Mouse (Mus musculus) megakaryocyte, embryonic 14.5 days (primary cell): ENCODE measurements around the gene Plekhg2.

Source experiments
- FLI1 ChIP-seq: IDR thresholded peaks from 2 replicates; pipeline ENCODE4 v1.6.1; 2012; ENCODE audit warnings: low read length, inconsistent platforms, mixed read lengths
- GATA1 ChIP-seq: IDR thresholded peaks from 3 replicates; pipeline ENCODE4 v1.6.1; 2012; ENCODE audit warnings: mixed read lengths, low read length, inconsistent platforms, borderline replicate concordance

DNA sequence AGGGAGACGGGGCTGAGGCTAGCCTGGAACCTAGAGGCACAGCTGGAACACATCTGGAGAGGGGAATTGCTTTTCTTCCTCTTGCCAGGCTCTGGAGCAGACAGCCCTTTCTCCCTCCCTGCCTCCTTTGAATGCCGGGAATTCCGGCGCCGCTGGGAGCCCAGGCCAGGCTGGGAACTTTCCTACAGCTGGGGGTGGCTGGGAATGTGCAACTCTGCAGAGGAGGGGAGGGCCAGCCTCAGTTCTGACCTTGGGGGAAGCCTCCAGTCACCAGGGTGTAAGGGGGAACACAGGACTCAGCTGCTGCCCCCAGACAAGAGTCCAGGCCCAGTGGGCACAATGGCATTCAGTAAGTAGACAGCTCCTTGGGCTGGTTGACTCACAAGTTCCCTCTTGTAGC lies 15.4 kb downstream of the Plekhg2 start:
- TF ChIP-seq GATA1 (no peak), FLI1 (no peak)
